Mouse (Mus musculus): ENCODE results near the gene Shisa3. TPM values are rescaled to one million over a fixed set of nuclear protein-coding genes. Genes with fewer than 3 reads are reported as not detected.

The Shisa3 gene
- total RNA-seq, 1 experiment from 2014 or later = 0.59 TPM

Small RNA genes within 50 kb of the gene (microRNA-seq; reads per million reads assigned to microRNA genes)
- 0 reads per million in 2 experiments for gene Gm23617

Other genes with a start within 250 kb of the Shisa3 start
- 1.9 and 2.6 TPM in 2 replicates for gene Bend4, start 179.6 kb upstream of the Shisa3 start, total RNA-seq (2021)
- gene Atp8a1, start 239.6 kb downstream of the Shisa3 start, total RNA-seq (2021) = 20.6 and 25.9 TPM in 2 replicates

Data from adrenal gland, postnatal 14 days (tissue).